Mouse (Mus musculus): ENCODE results near the gene Plekhg4.

Plekhg4 gene

DNA sequence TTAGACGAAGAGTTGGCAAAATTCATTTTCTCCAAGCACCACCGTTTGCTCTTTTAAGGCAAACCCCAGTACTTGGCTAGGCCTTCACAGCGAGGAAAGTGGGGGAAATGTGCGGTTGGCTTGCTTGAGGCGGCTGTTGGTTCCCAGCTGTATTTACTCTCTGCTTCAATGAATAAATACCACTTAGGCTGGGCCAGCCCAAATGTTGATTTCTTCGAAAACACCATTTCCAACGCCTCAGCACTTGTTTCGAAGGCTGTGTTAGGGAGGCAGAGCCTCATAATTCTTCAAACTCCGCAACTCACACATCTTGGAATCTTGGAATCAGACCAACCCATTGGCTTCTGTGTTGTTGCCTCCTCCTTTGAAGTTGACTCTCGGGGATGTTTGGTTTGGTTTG lies 33.3 kb downstream of the Plekhg4 start:
- no peaks in the 10 kb centered on the region for H3K36me3 ChIP-seq (ENCODE audit: control insufficient read depth, insufficient read depth, low read length, poor library complexity, severe bottlenecking)
- no peaks in the 10 kb centered on the region for H3K27me3 ChIP-seq (ENCODE audit: control insufficient read depth, insufficient read depth, low read length, poor library complexity, severe bottlenecking)
- no peak for DNase-seq (ENCODE audit: low read depth, low spot score)

- no peak for DNase-seq (ENCODE audit: low read depth, low spot score)
- Histone ChIP-seq H3K36me3 (ENCODE audit: control insufficient read depth, insufficient read depth, low read length, poor library complexity, severe bottlenecking) (no peaks in the 10 kb centered on the region), H3K27me3 (ENCODE audit: control insufficient read depth, insufficient read depth, low read length, poor library complexity, severe bottlenecking) (no peaks in the 10 kb centered on the region; the same call in 1 of the 2 replicates)
These were observed 35.3 kb downstream of the Plekhg4 start for GRCm38 (mm10) chr8:105408331-105408730.

GRCm38 (mm10) chr8:105409947-105410346 lies 36.9 kb downstream of the Plekhg4 start:
- no peak for DNase-seq (ENCODE audit: low read depth, low spot score)
- Histone ChIP-seq H3K36me3 (ENCODE audit: control insufficient read depth, insufficient read depth, low read length, poor library complexity, severe bottlenecking) (no peaks in the 10 kb centered on the region), H3K27me3 (ENCODE audit: control insufficient read depth, insufficient read depth, low read length, poor library complexity, severe bottlenecking) (no peaks in the 10 kb centered on the region; the same call in 1 of the 2 replicates)

DNA sequence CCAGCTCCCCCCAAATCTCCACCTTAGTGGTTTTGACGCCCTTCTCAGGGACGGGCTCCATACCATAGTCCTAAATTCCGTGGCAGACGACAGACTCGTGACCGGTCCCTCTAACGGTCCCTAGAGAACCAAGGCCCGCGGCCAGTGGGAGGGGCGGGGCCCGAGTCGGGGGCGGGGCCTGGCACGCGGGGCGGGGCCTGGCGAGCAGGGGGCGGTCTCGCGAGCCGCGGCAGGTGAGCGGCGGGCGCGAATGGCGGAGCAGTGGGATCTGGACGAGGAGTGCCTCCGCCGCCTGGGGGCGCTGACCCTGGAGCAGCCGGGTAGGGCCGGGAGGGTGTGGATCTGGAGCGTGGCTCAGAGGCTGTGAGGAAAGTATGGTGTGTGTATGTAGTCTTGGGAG lies 40.3 kb downstream of the Plekhg4 start, which contains the start of the genes Kctd19 and Lrrc36:
TSS of gene Kctd19 (minus strand) at position 112 of the 400 bp plus-strand sequence.
TSS of gene Lrrc36 (plus strand) at position 181 of the 400 bp plus-strand sequence.
- H3K36me3 ChIP-seq (ENCODE audit: control insufficient read depth, insufficient read depth, low read length, poor library complexity, severe bottlenecking): no peaks in the 10 kb centered on the region
- no peaks in the 10 kb centered on the region; the same call in 1 of the 2 replicates for H3K27me3 ChIP-seq (ENCODE audit: control insufficient read depth, insufficient read depth, low read length, poor library complexity, severe bottlenecking)
- peak; percentile 27 for DNase-seq (ENCODE audit: low read depth, low spot score)

DNA sequence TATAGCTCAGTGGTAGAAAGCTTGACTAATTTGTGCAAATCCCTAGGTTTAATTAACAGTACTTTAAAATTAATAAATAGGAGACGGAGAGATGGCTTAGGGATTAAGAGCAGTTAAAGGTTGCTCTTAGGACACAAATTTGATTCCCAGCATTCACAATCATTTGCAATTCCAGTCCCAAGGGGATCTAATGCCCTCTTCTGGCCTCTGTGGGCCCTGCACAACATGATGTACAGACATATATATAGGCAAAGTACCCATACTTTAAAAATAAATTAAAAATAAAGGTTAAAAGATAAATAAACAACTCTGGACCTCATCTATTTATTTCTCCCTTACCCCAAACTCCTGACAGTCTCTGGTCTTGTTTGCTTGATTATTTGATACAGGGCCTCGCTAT lies 45.9 kb downstream of the Plekhg4 start:
- no peak for DNase-seq (ENCODE audit: low read depth, low spot score)
- Histone ChIP-seq H3K27me3 (ENCODE audit: control insufficient read depth, insufficient read depth, low read length, poor library complexity, severe bottlenecking) (no peaks in the 10 kb centered on the region), H3K36me3 (ENCODE audit: control insufficient read depth, insufficient read depth, low read length, poor library complexity, severe bottlenecking) (no peaks in the 10 kb centered on the region)

DNA sequence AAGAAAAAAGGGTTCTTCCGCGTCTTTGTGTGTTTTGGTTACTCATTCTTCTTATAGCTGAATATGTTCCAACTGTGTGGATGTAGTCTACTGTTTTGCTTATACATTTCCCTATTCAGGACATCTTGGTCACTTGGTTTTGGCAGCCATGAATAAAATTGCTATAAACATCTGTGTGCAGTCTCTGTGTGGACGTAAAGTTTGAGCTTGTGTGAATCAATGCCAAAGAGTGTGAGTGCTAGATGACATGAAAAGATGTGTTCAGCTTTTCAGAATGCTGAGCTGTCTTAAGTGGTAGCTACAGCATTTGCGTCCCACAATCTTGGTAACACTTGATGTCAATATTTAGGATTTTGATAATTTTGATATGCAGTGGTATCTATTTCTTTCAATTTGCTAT lies 46.7 kb downstream of the Plekhg4 start:
- DNase-seq (ENCODE audit: low read depth, low spot score): no peak
- Histone ChIP-seq H3K36me3 (ENCODE audit: control insufficient read depth, insufficient read depth, low read length, poor library complexity, severe bottlenecking) (no peaks in the 10 kb centered on the region), H3K27me3 (ENCODE audit: control insufficient read depth, insufficient read depth, low read length, poor library complexity, severe bottlenecking) (no peaks in the 10 kb centered on the region)

- no peak for DNase-seq (ENCODE audit: low read depth, low spot score)
- H3K36me3 ChIP-seq (ENCODE audit: control insufficient read depth, insufficient read depth, low read length, poor library complexity, severe bottlenecking): no peaks in the 10 kb centered on the region
- no peaks in the 10 kb centered on the region for H3K27me3 ChIP-seq (ENCODE audit: control insufficient read depth, insufficient read depth, low read length, poor library complexity, severe bottlenecking)
These were observed 48.9 kb downstream of the Plekhg4 start for GRCm38 (mm10) chr8:105422006-105422405.

DNA sequence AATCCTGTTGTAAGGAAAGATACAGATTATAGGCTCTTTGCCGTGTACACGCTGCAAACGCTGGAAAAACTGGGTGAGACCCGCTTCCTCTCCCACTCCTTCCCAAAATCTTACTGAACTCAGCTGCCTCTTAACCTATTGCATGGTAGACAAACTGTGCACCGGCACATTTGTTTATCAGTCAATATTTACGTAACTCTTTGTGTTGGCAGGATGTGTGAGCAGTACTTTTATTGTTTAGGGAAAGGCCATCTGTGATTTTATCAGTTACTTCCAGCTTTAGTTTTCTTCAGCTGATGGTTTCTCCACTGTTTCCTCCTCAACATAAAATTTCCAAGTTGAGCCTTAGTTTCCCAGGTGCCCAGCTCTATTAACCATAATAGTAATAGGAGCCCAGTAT lies 53.8 kb downstream of the Plekhg4 start:
- H3K36me3 ChIP-seq (ENCODE audit: control insufficient read depth, insufficient read depth, low read length, poor library complexity, severe bottlenecking): no peaks in the 10 kb centered on the region
- H3K27me3 ChIP-seq (ENCODE audit: control insufficient read depth, insufficient read depth, low read length, poor library complexity, severe bottlenecking): no peaks in the 10 kb centered on the region
- DNase-seq (ENCODE audit: low read depth, low spot score): no peak

- no peaks in the 10 kb centered on the region for H3K36me3 ChIP-seq (ENCODE audit: control insufficient read depth, insufficient read depth, low read length, poor library complexity, severe bottlenecking)
These were observed 58.9 kb downstream of the Plekhg4 start for GRCm38 (mm10) chr8:105431743-105432515.

More at GRCm38 (mm10) chr8:105431743-105432515, 58.9 kb downstream of the Plekhg4 start:
- no peaks in the 10 kb centered on the region for H3K27me3 ChIP-seq (ENCODE audit: control insufficient read depth, insufficient read depth, low read length, poor library complexity, severe bottlenecking)
- no peak for DNase-seq (ENCODE audit: low read depth, low spot score)
